Mouse (Mus musculus) lung, postnatal 0 days (tissue): ENCODE measurements around the gene Gpr34. TPM values are rescaled to one million over a fixed set of nuclear protein-coding genes. Genes with fewer than 3 reads are reported as not detected.

Source experiments
- ATAC-seq: fragments of 200-750 bp; cut with Nextera tagmentation; 2 replicates; pipeline ENCODE4 v1.8.0; 2017; ENCODE audit warnings: moderate library complexity
- DNase-seq: peaks from one replicate; pipeline ENCODE4 v3.0.0-alpha.2; 2016; ENCODE audit warnings: low spot score
- H3K27ac ChIP-seq: fragments of 300-500 bp; sonication (generic); 2 replicates; pipeline ENCODE4 v1.5.1; 2014; ENCODE audit warnings: antibody characterized with exemption, mild to moderate bottlenecking, low read length, mixed read lengths
- H3K27me3 ChIP-seq: fragments of 300-500 bp; sonication (generic); replicated peaks from 2 replicates; pipeline ENCODE4 v1.6.1; 2014; ENCODE audit warnings: low read length, mixed read lengths; ENCODE audit not compliant: insufficient read depth
- H3K36me3 ChIP-seq: fragments of 300-500 bp; sonication (generic); 2 replicates; pipeline ENCODE4 v1.6.1; 2014; ENCODE audit warnings: low read length, mixed read lengths; ENCODE audit not compliant: insufficient read depth
- H3K4me1 ChIP-seq: fragments of 300-500 bp; sonication (generic); 2 replicates; pipeline ENCODE4 v1.6.1; 2014; ENCODE audit warnings: antibody characterized with exemption, low read depth, low read length, mixed read lengths; ENCODE audit not compliant: insufficient read depth
- H3K4me2 ChIP-seq: fragments of 300-500 bp; sonication (generic); replicated peaks from 2 replicates; pipeline ENCODE4 v1.6.1; 2014; ENCODE audit warnings: low read depth, mild to moderate bottlenecking, low read length, moderate library complexity, mixed read lengths
- H3K4me3 ChIP-seq: fragments of 300-500 bp; sonication (generic); 2 replicates; pipeline ENCODE4 v1.5.1; 2014; ENCODE audit warnings: low read depth, low read length
- H3K9ac ChIP-seq: fragments of 300-500 bp; sonication (generic); replicated peaks from 2 replicates; pipeline ENCODE4 v1.6.1; 2014; ENCODE audit warnings: low read depth, mild to moderate bottlenecking
- H3K9me3 ChIP-seq: fragments of 300-500 bp; sonication (generic); 2 replicates; pipeline ENCODE4 v1.6.1; 2016; ENCODE audit warnings: low read length, mixed read lengths
- CTCF ChIP-seq: IDR thresholded peaks from 2 replicates; pipeline ENCODE4 v1.5.1; 2016; ENCODE audit warnings: antibody characterized with exemption, mild to moderate bottlenecking
- EP300 ChIP-seq: IDR thresholded peaks from 2 replicates; pipeline ENCODE4 v1.6.1; 2016; ENCODE audit warnings: antibody characterized with exemption, mild to moderate bottlenecking, control low read depth
- WGBS: fragments of 180-500 bp; shearing (Covaris S2); extraction: QIAGEN DNeasy Blood & Tissue Kit; methylation state at CpG from one replicate; pipeline ENCODE4 v1.1.7; 2014; 5-methylcytosine and 5-hydroxymethylcytosine counted together
- polyA plus RNA-seq: library from polyadenylated mRNA; unstranded; fragments of >200 nt; fragmentation: Nextera tagmentation; extraction: Ambion mirVana; gene quantifications from 2 replicates; pipeline ENCODE4 v1.2.1, GENCODE M21; 2015

Gene Gpr34
- polyA plus RNA-seq, 1 experiment from 2014 or later, result 4.3 TPM

GRCm38 (mm10) chrX:13651889-13652288 lies 20.0 kb downstream of the Gpr34 start:
- H3K36me3 ChIP-seq, result no peaks in the 10 kb centered on the region
- no peak overlapping the region for H3K4me3 ChIP-seq
- TF ChIP-seq EP300, result no peak
- TF ChIP-seq CTCF, result no peak
- no peaks in the 10 kb centered on the region for H3K27me3 ChIP-seq
- no peak overlapping the region for H3K27ac ChIP-seq
- ATAC-seq (peak; percentile 19; the same call in 1 of the 2 replicates), DNase-seq (peak; percentile 16)
- WGBS, result 57% methylated on average over 2 of the region's 2 CpGs
- no peak overlapping the region for H3K4me2 ChIP-seq
- no peak overlapping the region for H3K9ac ChIP-seq
- no peaks in the 10 kb centered on the region; the same call in 1 of the 2 replicates for H3K4me1 ChIP-seq
- no peaks in the 10 kb centered on the region for H3K9me3 ChIP-seq

- no peaks in the 10 kb centered on the region for H3K36me3 ChIP-seq
- H3K4me3 ChIP-seq, result no peak overlapping the region
- ATAC-seq (no peak), DNase-seq (no peak)
- WGBS, result 59% methylated on average over 1 of the region's 1 CpGs
- no peaks in the 10 kb centered on the region for H3K27me3 ChIP-seq
- no peak overlapping the region for H3K27ac ChIP-seq
- no peak overlapping the region for H3K9ac ChIP-seq
- H3K9me3 ChIP-seq, result no peaks in the 10 kb centered on the region
- H3K4me2 ChIP-seq, result no peak overlapping the region
- TF ChIP-seq CTCF (no peak), EP300 (no peak)
- H3K4me1 ChIP-seq, result no peaks in the 10 kb centered on the region; the same call in 1 of the 2 replicates
Measured at GRCm38 (mm10) chrX:13652291-13652690, 20.4 kb downstream of the Gpr34 start.

GRCm38 (mm10) chrX:13655005-13655421 lies 23.1 kb downstream of the Gpr34 start:
- 91% methylated on average over 3 of the region's 3 CpGs for WGBS
- Histone ChIP-seq H3K9ac (no peak overlapping the region), H3K4me1 (no peaks in the 10 kb centered on the region; the same call in 1 of the 2 replicates), H3K27me3 (no peaks in the 10 kb centered on the region), H3K4me3 (no peak overlapping the region), H3K27ac (no peak overlapping the region), H3K4me2 (no peak overlapping the region), H3K36me3 (no peaks in the 10 kb centered on the region), H3K9me3 (no peaks in the 10 kb centered on the region)
- DNase-seq, result peak; percentile 21
- no peak for TF ChIP-seq CTCF
- no peak for TF ChIP-seq EP300
- ATAC-seq, result no peak

- no peaks in the 10 kb centered on the region for H3K36me3 ChIP-seq
- no peak overlapping the region for H3K9ac ChIP-seq
- H3K4me3 ChIP-seq, result no peak overlapping the region
- H3K9me3 ChIP-seq, result no peaks in the 10 kb centered on the region
- ATAC-seq (no peak), DNase-seq (peak; percentile 9)
- H3K4me2 ChIP-seq, result no peak overlapping the region
- 68% methylated on average over 6 of the region's 6 CpGs for WGBS
- no peak for TF ChIP-seq CTCF
- no peak for TF ChIP-seq EP300
- no peaks in the 10 kb centered on the region; the same call in 1 of the 2 replicates for H3K4me1 ChIP-seq
- H3K27ac ChIP-seq, result no peak overlapping the region
- no peaks in the 10 kb centered on the region for H3K27me3 ChIP-seq
Measured at GRCm38 (mm10) chrX:13655906-13656305, 24.0 kb downstream of the Gpr34 start.

- Histone ChIP-seq H3K36me3 (no peaks in the 10 kb centered on the region), H3K27me3 (no peaks in the 10 kb centered on the region), H3K9ac (no peak overlapping the region), H3K27ac (no peak overlapping the region), H3K4me1 (no peaks in the 10 kb centered on the region; the same call in 1 of the 2 replicates), H3K4me2 (no peak overlapping the region), H3K9me3 (no peaks in the 10 kb centered on the region), H3K4me3 (no peak overlapping the region)
- DNase-seq (peak; percentile 73), ATAC-seq (no peak)
- TF ChIP-seq EP300, result no peak
- TF ChIP-seq CTCF, result peak; percentile 68
- 0% methylated on average over 1 of the region's 1 CpGs for WGBS
Measured at GRCm38 (mm10) chrX:13656721-13657120, 24.8 kb downstream of the Gpr34 start.

GRCm38 (mm10) chrX:13658616-13659140 lies 26.8 kb downstream of the Gpr34 start:
- WGBS, result 91% methylated on average over 3 of the region's 3 CpGs
- Histone ChIP-seq H3K4me2 (no peak overlapping the region), H3K27me3 (no peaks in the 10 kb centered on the region), H3K4me3 (no peak overlapping the region), H3K4me1 (no peaks in the 10 kb centered on the region; the same call in 1 of the 2 replicates), H3K9me3 (no peaks in the 10 kb centered on the region), H3K9ac (no peak overlapping the region), H3K27ac (no peak overlapping the region), H3K36me3 (no peaks in the 10 kb centered on the region)
- no peak for DNase-seq
- TF ChIP-seq CTCF, result no peak
- no peak for TF ChIP-seq EP300
- no peak for ATAC-seq
